Mouse (Mus musculus) duodenum, adult 2 months (tissue): ENCODE results near the gene Clcf1. TPM values are rescaled to one million over a fixed set of nuclear protein-coding genes. Genes with fewer than 3 reads are reported as not detected.

ENCODE experiments used
- polyA plus RNA-seq: library from polyadenylated mRNA; depleted of rRNA; stranded (reverse); fragments of >200 nt; gene quantifications from 2 replicates; pipeline ENCODE4 v1.2.3, GENCODE M21; 2012; ENCODE audit warnings: low replicate concordance; rRNA removed

The Clcf1 gene
- 6.8 and 12.7 TPM in 2 replicates for polyA plus RNA-seq

GRCm38 (mm10) chr19:4214071-4214770, at the start of gene Clcf1, which contains the start of gene AC109138.7:
Gene Clcf1 (plus strand): TSS chr19:4214238.
Gene AC109138.7 (plus strand): TSS chr19:4214357.

GRCm38 (mm10) chr19:4175368-4175947, 38.6 kb upstream of the Clcf1 start, which contains the start of gene Carns1:
Gene Carns1 (minus strand): TSS chr19:4175479.

GRCm38 (mm10) chr19:4190831-4191334, 23.2 kb upstream of the Clcf1 start, which contains the start of gene Tbc1d10c:
Gene Tbc1d10c (minus strand): TSS chr19:4191284.

GRCm38 (mm10) chr19:4191528-4192250, 22.3 kb upstream of the Clcf1 start, which contains the start of gene Ppp1ca:
Gene Ppp1ca (plus strand): TSS chr19:4192065.

GRCm38 (mm10) chr19:4201291-4201909, 12.6 kb upstream of the Clcf1 start, which contains the start of gene Rad9a:
Gene Rad9a (minus strand): TSS chr19:4201662.

GRCm38 (mm10) chr19:4231253-4232185, 17.5 kb downstream of the Clcf1 start, which contains the start of gene Pold4:
Gene Pold4 (plus strand): TSS chr19:4231899.

GRCm38 (mm10) chr19:4268566-4269361, 54.7 kb downstream of the Clcf1 start, which contains the start of gene Ssh3:
Gene Ssh3 (minus strand): TSS chr19:4269180.

Other genes starting within 250 kb of the Clcf1 start
- gene Aldh3b2, start 241.9 kb upstream of the Clcf1 start, polyA plus RNA-seq = 0.58 and 1.3 TPM in 2 replicates
- gene Acy3, start 227.7 kb upstream of the Clcf1 start, polyA plus RNA-seq = 136 and 319 TPM in 2 replicates
- gene Tbx10, start 221.5 kb upstream of the Clcf1 start, polyA plus RNA-seq = 0.28 TPM in 1 of 2 replicates, not detected in the other
- 26.8 and 33.7 TPM in 2 replicates for gene Nudt8, start 213.7 kb upstream of the Clcf1 start, polyA plus RNA-seq
- gene Gm49405, start 213.6 kb upstream of the Clcf1 start, polyA plus RNA-seq = 0.97 and 1.6 TPM in 2 replicates
- 9.0 and 9.5 TPM in 2 replicates for gene Doc2g, start 210.9 kb upstream of the Clcf1 start, polyA plus RNA-seq
- gene Ndufv1, start 201.4 kb upstream of the Clcf1 start, polyA plus RNA-seq = 160 and 198 TPM in 2 replicates
- 2,340 and 2,743 TPM in 2 replicates for gene Gstp1, start 176.3 kb upstream of the Clcf1 start, polyA plus RNA-seq
- 291 and 464 TPM in 2 replicates for gene Gstp2, start 168.2 kb upstream of the Clcf1 start, polyA plus RNA-seq
- gene Gstp3, start 154.7 kb upstream of the Clcf1 start, polyA plus RNA-seq = 13.8 and 20.0 TPM in 2 replicates
- gene Cabp2, start 132.7 kb upstream of the Clcf1 start, polyA plus RNA-seq = 9.6 TPM in 1 of 2 replicates, not detected in the other
- gene Cdk2ap2, start 117.1 kb upstream of the Clcf1 start, polyA plus RNA-seq = 348 and 507 TPM in 2 replicates
- gene Pitpnm1, start 114.2 kb upstream of the Clcf1 start, polyA plus RNA-seq = 152 and 179 TPM in 2 replicates
- gene Aip, start 88.4 kb upstream of the Clcf1 start, polyA plus RNA-seq = 38.1 and 59.6 TPM in 2 replicates
- gene Gpr152, start 74.5 kb upstream of the Clcf1 start, polyA plus RNA-seq = 0.04 TPM in 1 of 2 replicates, not detected in the other
- gene Cabp4, start 70.2 kb upstream of the Clcf1 start, polyA plus RNA-seq = 0.22 and 0.57 TPM in 2 replicates
- gene Coro1b, start 65.6 kb upstream of the Clcf1 start, polyA plus RNA-seq = 265 and 317 TPM in 2 replicates
- gene Ptprcap, start 60.6 kb upstream of the Clcf1 start, polyA plus RNA-seq = 94.5 and 168 TPM in 2 replicates
- gene Rps6kb2, start 50.9 kb upstream of the Clcf1 start, polyA plus RNA-seq = 49.5 and 55.8 TPM in 2 replicates
- gene Carns1, start 38.8 kb upstream of the Clcf1 start, polyA plus RNA-seq = 1.9 and 3.4 TPM in 2 replicates
- gene Tbc1d10c, start 23.0 kb upstream of the Clcf1 start, polyA plus RNA-seq = 8.6 and 23.0 TPM in 2 replicates
- 237 and 257 TPM in 2 replicates for gene Ppp1ca, start 22.2 kb upstream of the Clcf1 start, polyA plus RNA-seq
- gene Rad9a, start 12.6 kb upstream of the Clcf1 start, polyA plus RNA-seq = 12.2 and 12.9 TPM in 2 replicates
- gene AC109138.7, start 119 bp downstream of the Clcf1 start, polyA plus RNA-seq = not detected in 2 replicates
- gene Pold4, start 17.7 kb downstream of the Clcf1 start, polyA plus RNA-seq = 67.0 and 146 TPM in 2 replicates
- 70.2 and 100 TPM in 2 replicates for gene Ssh3, start 54.9 kb downstream of the Clcf1 start, polyA plus RNA-seq
- gene Ankrd13d, start 68.9 kb downstream of the Clcf1 start, polyA plus RNA-seq = 0.83 and 3.0 TPM in 2 replicates
- 75.3 and 106 TPM in 2 replicates for gene Grk2, start 92.0 kb downstream of the Clcf1 start, polyA plus RNA-seq
- 46.8 and 50.4 TPM in 2 replicates for gene Kdm2a, start 184.0 kb downstream of the Clcf1 start, polyA plus RNA-seq
- 27.7 and 141 TPM in 2 replicates for gene Rhod, start 225.2 kb downstream of the Clcf1 start, polyA plus RNA-seq